Mouse (Mus musculus) embryonic facial prominence, embryonic 11.5 days (tissue): ENCODE data around the gene Npas2. TPM values are rescaled to one million over a fixed set of nuclear protein-coding genes. Genes with fewer than 3 reads are reported as not detected.

Experiments used
- ATAC-seq: fragments of 200-750 bp; cut with Nextera tagmentation; replicated peaks from 2 replicates; pipeline ENCODE4 v1.8.0; 2017; ENCODE audit warnings: low read depth; ENCODE audit not compliant: insufficient number of reproducible peaks, low FRiP score, low TSS enrichment
- DNase-seq: peaks from one replicate; pipeline ENCODE4 v3.0.0-alpha.2; 2015; ENCODE audit warnings: low spot score
- H3K27ac ChIP-seq: fragments of 300-500 bp; sonication (generic); replicated peaks from 2 replicates; pipeline ENCODE4 v1.5.1; 2014; ENCODE audit warnings: mild to moderate bottlenecking, low read depth, low read length, control low read depth
- H3K27me3 ChIP-seq: fragments of 300-500 bp; sonication (generic); 2 replicates; pipeline ENCODE4 v1.6.1; 2014; ENCODE audit warnings: mild to moderate bottlenecking, low read length, moderate library complexity, mixed read lengths; ENCODE audit not compliant: control insufficient read depth, insufficient read depth
- H3K36me3 ChIP-seq: fragments of 300-500 bp; sonication (generic); replicated peaks from 2 replicates; pipeline ENCODE4 v1.6.1; 2014; ENCODE audit warnings: low read depth, mild to moderate bottlenecking, low read length, moderate library complexity, mixed read lengths; ENCODE audit not compliant: control insufficient read depth, insufficient read depth
- H3K4me1 ChIP-seq: fragments of 300-500 bp; sonication (generic); 2 replicates; pipeline ENCODE4 v1.6.1; 2014; ENCODE audit warnings: low read length, mixed read lengths; ENCODE audit not compliant: control insufficient read depth, insufficient read depth
- H3K4me2 ChIP-seq: fragments of 300-500 bp; sonication (generic); 2 replicates; pipeline ENCODE4 v1.6.1; 2014; ENCODE audit warnings: low read depth, mild to moderate bottlenecking, control low read depth, low read length, moderate library complexity
- H3K4me3 ChIP-seq: fragments of 300-500 bp; sonication (generic); 2 replicates; pipeline ENCODE4 v1.5.1; 2014; ENCODE audit warnings: low read depth, low read length, control low read depth
- H3K9ac ChIP-seq: fragments of 300-500 bp; sonication (generic); replicated peaks from 2 replicates; pipeline ENCODE4 v1.6.1; 2014; ENCODE audit warnings: mild to moderate bottlenecking, control low read depth, low read length
- H3K9me3 ChIP-seq: fragments of 300-500 bp; sonication (generic); replicated peaks from 2 replicates; pipeline ENCODE4 v1.6.1; 2016; ENCODE audit warnings: mild to moderate bottlenecking, low read length, inconsistent platforms, mixed read lengths; ENCODE audit not compliant: control insufficient read depth
- WGBS: fragments of 180-500 bp; shearing (Covaris S2); extraction: QIAGEN DNeasy Blood & Tissue Kit; methylation state at CpG from one replicate; pipeline ENCODE4 v1.1.7; 2014; 5-methylcytosine and 5-hydroxymethylcytosine counted together
- polyA plus RNA-seq: library from polyadenylated mRNA; unstranded; fragments of >200 nt; fragmentation: Nextera tagmentation; extraction: Ambion mirVana; gene quantifications from 2 replicates; pipeline ENCODE4 v1.2.1, GENCODE M21; 2014

Npas2 gene
- polyA plus RNA-seq, 1 experiment from 2014 or later: 0.06 TPM

DNA sequence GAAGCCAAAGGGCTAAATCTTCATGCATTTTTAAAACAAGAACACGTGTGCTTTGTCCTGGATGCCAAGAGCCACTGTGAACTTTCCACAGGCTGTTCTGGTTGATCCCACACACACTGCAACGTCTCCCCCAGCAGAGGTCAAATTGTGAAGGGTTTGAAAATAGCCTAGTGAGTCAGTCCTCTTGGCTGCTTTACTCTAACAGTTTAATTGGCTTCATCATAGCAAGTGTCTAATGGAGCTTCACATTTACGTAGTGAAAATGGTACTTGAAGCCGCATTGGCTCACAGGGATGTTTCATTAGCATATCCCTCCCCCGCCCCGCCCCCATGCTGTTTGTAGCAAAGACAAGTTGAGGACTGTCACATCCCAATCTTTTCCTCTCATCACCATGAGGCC, 2.6 kb downstream of the Npas2 start:
- no peak overlapping the region for H3K4me2 ChIP-seq
- ATAC-seq (no peak), DNase-seq (no peak)
- no peak overlapping the region for H3K27ac ChIP-seq
- peaks cover 39% of the 10 kb centered on the region for H3K27me3 ChIP-seq
- H3K9ac ChIP-seq: no peak overlapping the region
- H3K9me3 ChIP-seq: no peaks in the 10 kb centered on the region
- H3K4me3 ChIP-seq: no peak overlapping the region
- no peaks in the 10 kb centered on the region for H3K36me3 ChIP-seq
- no peaks in the 10 kb centered on the region; the same call in 1 of the 2 replicates for H3K4me1 ChIP-seq
- WGBS: 44% methylated on average over 6 of the region's 6 CpGs

DNA sequence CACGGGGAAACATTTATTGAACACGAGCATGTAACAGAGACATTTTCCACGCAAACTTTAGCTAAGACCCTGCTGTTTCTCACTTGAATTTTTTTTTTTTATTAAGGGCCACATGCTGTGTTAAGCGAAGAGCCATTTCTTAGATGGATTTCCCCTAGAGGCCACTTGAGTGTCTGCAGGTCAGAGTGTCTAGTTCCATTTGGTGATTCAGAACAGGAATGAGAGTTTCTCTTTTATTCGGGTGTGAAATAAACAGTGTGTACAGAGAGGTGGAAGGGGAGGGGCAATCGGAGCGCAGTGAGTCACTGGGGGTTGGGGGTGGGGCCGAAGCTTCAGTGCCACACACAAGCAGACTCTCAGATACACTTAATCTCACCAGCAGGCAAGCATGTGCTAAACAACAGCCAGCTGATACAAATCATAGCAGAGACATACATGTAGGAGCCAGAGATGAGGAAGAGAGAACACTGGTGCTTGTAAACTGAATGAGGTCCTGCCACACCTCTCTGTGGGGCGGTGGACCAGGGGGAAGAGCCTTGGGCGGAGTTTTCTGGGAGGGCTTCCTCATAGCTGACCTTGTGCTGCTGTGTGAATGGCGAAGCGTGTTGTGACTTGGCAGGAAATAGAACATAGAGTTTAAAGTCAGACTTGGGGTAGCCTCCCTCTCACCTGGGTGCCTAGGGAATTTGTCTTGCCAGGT, 3.3 kb downstream of the Npas2 start:
- Histone ChIP-seq H3K36me3 (no peaks in the 10 kb centered on the region), H3K27me3 (peaks cover 39% of the 10 kb centered on the region), H3K9ac (no peak overlapping the region), H3K9me3 (no peaks in the 10 kb centered on the region), H3K4me3 (no peak overlapping the region), H3K4me2 (no peak overlapping the region), H3K27ac (no peak overlapping the region), H3K4me1 (no peaks in the 10 kb centered on the region; the same call in 1 of the 2 replicates)
- WGBS: 56% methylated on average over 12 of the region's 12 CpGs
- ATAC-seq (no peak), DNase-seq (no peak)

DNA sequence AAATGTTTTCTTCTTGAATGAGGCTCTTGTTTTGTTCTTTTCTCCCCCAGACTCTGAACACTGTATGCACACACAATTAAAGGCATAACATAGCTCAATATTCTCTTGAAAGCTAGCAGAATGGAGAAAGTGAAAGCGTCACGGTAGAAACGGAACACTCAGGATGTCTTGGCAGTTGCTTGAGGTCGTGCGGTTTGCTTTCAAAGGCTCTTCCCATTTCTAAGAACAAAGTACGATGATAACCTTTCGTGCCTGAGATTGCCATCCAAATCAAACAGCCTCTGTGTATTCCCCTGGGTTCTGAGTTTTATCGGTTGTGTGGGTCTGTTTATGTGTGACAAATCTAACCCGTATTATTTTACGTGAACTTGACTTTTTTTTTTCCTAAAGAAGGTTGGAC, 11.5 kb downstream of the Npas2 start:
- DNase-seq: no peak
- WGBS: 81% methylated on average over 10 of the region's 10 CpGs
- ATAC-seq: no peak
- Histone ChIP-seq H3K9me3 (no peaks in the 10 kb centered on the region), H3K4me2 (no peak overlapping the region), H3K4me3 (no peak overlapping the region), H3K4me1 (no peaks in the 10 kb centered on the region), H3K9ac (no peak overlapping the region), H3K27ac (no peak overlapping the region), H3K36me3 (no peaks in the 10 kb centered on the region), H3K27me3 (no peaks in the 10 kb centered on the region)

DNA sequence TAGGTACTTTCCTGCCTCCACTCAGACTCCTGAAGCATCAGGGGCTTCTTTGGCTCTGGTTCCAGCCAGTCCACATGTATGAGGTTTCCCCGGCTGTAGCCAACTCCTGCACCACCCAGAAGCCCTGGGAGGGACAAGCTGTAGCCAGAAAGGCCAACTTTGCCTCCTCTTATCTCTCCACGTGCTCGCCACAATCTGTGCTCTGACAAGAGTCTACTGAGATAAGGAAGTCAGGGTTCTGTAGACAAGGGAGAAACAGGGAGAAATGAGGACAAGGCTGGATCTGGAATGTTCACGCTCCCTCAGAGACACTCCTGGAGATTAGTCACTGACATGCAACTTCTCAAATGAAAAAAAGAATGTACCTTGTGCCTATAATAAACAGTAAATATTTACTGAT, 12.2 kb downstream of the Npas2 start:
- Histone ChIP-seq H3K9me3 (no peaks in the 10 kb centered on the region), H3K27ac (no peak overlapping the region), H3K4me1 (no peaks in the 10 kb centered on the region), H3K4me3 (no peak overlapping the region), H3K36me3 (no peaks in the 10 kb centered on the region), H3K27me3 (no peaks in the 10 kb centered on the region), H3K9ac (no peak overlapping the region), H3K4me2 (no peak overlapping the region)
- no peak for DNase-seq
- no peak for ATAC-seq
- 78% methylated on average over 4 of the region's 4 CpGs for WGBS

DNA sequence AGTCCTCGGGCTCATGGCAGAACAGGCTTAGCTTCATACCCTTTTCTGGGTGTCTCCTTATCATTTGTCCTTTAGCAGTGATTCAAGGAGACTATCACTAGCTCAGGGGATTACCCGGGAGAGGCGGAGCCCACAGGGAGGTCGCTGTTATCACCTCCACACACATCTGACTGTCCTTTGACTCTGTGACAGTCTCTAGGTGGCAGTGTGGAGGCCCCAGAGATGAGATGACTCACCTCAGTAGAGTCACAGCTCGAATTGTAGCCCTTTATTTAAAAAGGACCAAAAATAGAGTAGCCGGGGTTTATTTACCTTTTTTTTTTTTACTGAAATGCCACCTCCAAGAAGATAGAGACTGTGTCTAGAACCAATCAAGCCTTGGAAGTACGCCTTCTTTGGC, 13.4 kb downstream of the Npas2 start:
- no peak overlapping the region for H3K27ac ChIP-seq
- H3K4me3 ChIP-seq: no peak overlapping the region
- no peaks in the 10 kb centered on the region for H3K4me1 ChIP-seq
- no peaks in the 10 kb centered on the region for H3K36me3 ChIP-seq
- H3K4me2 ChIP-seq: no peak overlapping the region
- no peaks in the 10 kb centered on the region for H3K9me3 ChIP-seq
- no peak overlapping the region for H3K9ac ChIP-seq
- no peaks in the 10 kb centered on the region for H3K27me3 ChIP-seq
- ATAC-seq (no peak), DNase-seq (no peak)
- WGBS: 43% methylated on average over 7 of the region's 7 CpGs

DNA sequence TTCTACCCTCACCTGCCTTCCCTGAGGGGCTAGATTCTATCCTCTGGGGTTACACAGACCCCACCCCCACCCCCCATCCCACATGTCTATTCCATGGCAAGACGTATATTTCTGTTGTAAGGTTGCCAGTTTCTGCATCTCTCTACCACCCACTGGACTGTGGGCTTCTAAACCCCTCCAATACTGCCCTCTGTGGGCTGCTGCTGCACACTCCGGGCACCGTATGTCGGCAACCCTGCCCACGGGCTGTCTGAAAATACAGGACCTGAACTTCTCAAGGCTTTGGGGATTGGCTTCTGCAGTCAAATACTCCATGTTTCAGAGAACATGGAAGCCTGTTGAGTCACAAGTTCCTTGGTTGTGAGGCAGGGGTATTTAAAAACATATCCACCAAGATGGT, 17.4 kb downstream of the Npas2 start:
- no peak overlapping the region for H3K4me3 ChIP-seq
- no peak overlapping the region for H3K9ac ChIP-seq
- no peaks in the 10 kb centered on the region for H3K27me3 ChIP-seq
- no peaks in the 10 kb centered on the region for H3K36me3 ChIP-seq
- no peaks in the 10 kb centered on the region for H3K4me1 ChIP-seq
- H3K27ac ChIP-seq: no peak overlapping the region
- no peak overlapping the region for H3K4me2 ChIP-seq
- no peak for ATAC-seq
- no peak for DNase-seq
- WGBS: 77% methylated on average over 5 of the region's 5 CpGs
- no peaks in the 10 kb centered on the region for H3K9me3 ChIP-seq

DNA sequence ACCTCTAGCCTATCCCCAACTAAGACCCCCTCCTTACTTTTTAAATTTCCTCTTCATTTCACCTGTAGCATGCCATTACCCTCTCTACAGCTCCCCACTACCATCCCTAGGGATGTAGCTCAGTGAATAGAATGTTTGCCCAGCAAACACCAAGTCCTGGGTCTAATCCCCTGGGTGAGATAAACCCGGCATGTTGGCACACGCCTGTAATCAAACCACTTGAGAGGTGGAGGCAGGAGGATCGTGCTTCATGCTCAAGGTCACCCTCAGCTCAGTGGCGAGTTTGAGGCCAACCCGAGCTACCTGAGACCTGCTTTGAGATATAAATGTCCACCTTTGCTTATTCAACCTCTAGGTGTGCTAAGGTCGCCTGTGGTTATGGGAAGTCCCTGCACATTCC, 19.5 kb downstream of the Npas2 start:
- Histone ChIP-seq H3K4me1 (no peaks in the 10 kb centered on the region), H3K27ac (no peak overlapping the region), H3K4me2 (no peak overlapping the region), H3K4me3 (no peak overlapping the region), H3K27me3 (no peaks in the 10 kb centered on the region), H3K9me3 (no peaks in the 10 kb centered on the region), H3K9ac (no peak overlapping the region), H3K36me3 (no peaks in the 10 kb centered on the region)
- DNase-seq (no peak), ATAC-seq (no peak)
- 79% methylated on average over 6 of the region's 6 CpGs for WGBS

DNA sequence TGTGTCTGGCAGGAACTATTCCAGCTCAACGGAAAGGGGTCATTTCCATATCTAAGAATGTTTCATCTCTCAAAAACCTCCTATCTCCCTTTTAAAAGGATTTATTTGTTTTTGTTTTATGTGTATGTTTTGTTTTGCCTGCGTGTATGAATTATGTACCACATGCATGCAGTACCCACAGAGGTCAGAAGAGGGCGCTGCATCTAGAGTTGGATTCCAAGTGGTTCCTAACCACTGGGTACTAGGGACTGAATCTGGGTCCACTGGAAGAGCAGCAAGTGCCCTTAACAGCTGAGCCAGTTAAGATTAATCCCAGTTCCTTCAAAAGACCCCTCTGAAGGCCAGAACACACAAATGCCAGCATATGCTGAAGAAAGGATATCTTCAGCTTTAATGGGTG, 24.1 kb downstream of the Npas2 start:
- H3K4me2 ChIP-seq: no peak overlapping the region
- no peak overlapping the region for H3K27ac ChIP-seq
- no peaks in the 10 kb centered on the region for H3K36me3 ChIP-seq
- WGBS: 78% methylated on average over 3 of the region's 3 CpGs
- no peak overlapping the region for H3K9ac ChIP-seq
- H3K4me1 ChIP-seq: no peaks in the 10 kb centered on the region
- H3K9me3 ChIP-seq: no peaks in the 10 kb centered on the region
- H3K4me3 ChIP-seq: no peak overlapping the region
- DNase-seq (no peak), ATAC-seq (no peak)
- no peaks in the 10 kb centered on the region for H3K27me3 ChIP-seq
